Mouse (Mus musculus) spleen, postnatal 14 days (tissue): ENCODE data around the gene B3galt2.
A peak's percentile ranks its signal among the peaks of the same experiment; 100 is the strongest.

Source experiments
- DNase-seq, 2 experiments: peaks; one replicate each; pipeline ENCODE4 v3.0.0; 2021 to 2022; ENCODE audit warnings: low spot score in 2 of 2

Gene B3galt2

GRCm38 (mm10) chr1:143702741-143703262, 62.3 kb downstream of the B3galt2 start, which contains the start of gene Cdc73:
Gene Cdc73 (minus strand): TSS chr1:143702893.
- DNase-seq, result peak; percentile 89 to 92
